Mouse (Mus musculus): ENCODE data around the gene A3galt2. TPM values are rescaled to one million over a fixed set of nuclear protein-coding genes. Genes with fewer than 3 reads are reported as not detected.

A3galt2 gene
- polyA plus RNA-seq, 1 experiment from 2014 or later: 0.15 TPM

- Histone ChIP-seq H3K4me3 (no peak overlapping the region), H3K9ac (no peak overlapping the region), H3K4me1 (peaks cover 11% of the 10 kb centered on the region; the same call in 1 of the 2 replicates), H3K9me3 (peaks cover 5% of the 10 kb centered on the region), H3K36me3 (peaks cover 15% of the 10 kb centered on the region), H3K27ac (no peak overlapping the region), H3K27me3 (no peaks in the 10 kb centered on the region), H3K4me2 (replicated peaks) (no peak overlapping the region)
- ATAC-seq (ENCODE audit: low FRiP score, low read depth): no peak
- WGBS: 73% methylated on average over 13 of the region's 13 CpGs
These were observed 13.0 kb downstream of the A3galt2 start for GRCm38 (mm10) chr4:128768120-128768519.

- Histone ChIP-seq H3K27ac (no peak overlapping the region), H3K4me2 (replicated peaks) (no peak overlapping the region), H3K27me3 (no peaks in the 10 kb centered on the region), H3K9ac (no peak overlapping the region), H3K4me3 (no peak overlapping the region), H3K4me1 (peaks cover 11% of the 10 kb centered on the region; the same call in 1 of the 2 replicates), H3K9me3 (no peaks in the 10 kb centered on the region), H3K36me3 (peaks cover 31% of the 10 kb centered on the region)
- 84% methylated on average over 13 of the region's 13 CpGs for WGBS
- ATAC-seq (ENCODE audit: low FRiP score, low read depth): no peak
These were observed 14.6 kb downstream of the A3galt2 start for GRCm38 (mm10) chr4:128769569-128770355.

GRCm38 (mm10) chr4:128770698-128771097, 15.5 kb downstream of the A3galt2 start:
- no peaks in the 10 kb centered on the region for H3K9me3 ChIP-seq
- peaks cover 40% of the 10 kb centered on the region for H3K36me3 ChIP-seq
- no peak overlapping the region for H3K9ac ChIP-seq
- H3K4me1 ChIP-seq: peaks cover 11% of the 10 kb centered on the region; the same call in 1 of the 2 replicates
- H3K27ac ChIP-seq: no peak overlapping the region
- H3K4me3 ChIP-seq: no peak overlapping the region
- ATAC-seq (ENCODE audit: low FRiP score, low read depth): peak; percentile 59; the same call in 1 of the 2 replicates
- H3K4me2 ChIP-seq (replicated peaks): no peak overlapping the region
- WGBS: 66% methylated on average over 5 of the region's 5 CpGs
- no peaks in the 10 kb centered on the region for H3K27me3 ChIP-seq

GRCm38 (mm10) chr4:128773820-128774219, 18.7 kb downstream of the A3galt2 start:
- H3K27ac ChIP-seq: no peak overlapping the region
- ATAC-seq (ENCODE audit: low FRiP score, low read depth): no peak
- H3K36me3 ChIP-seq: peaks cover 71% of the 10 kb centered on the region
- H3K4me2 ChIP-seq (replicated peaks): no peak overlapping the region
- H3K9ac ChIP-seq: no peak overlapping the region
- no peak overlapping the region for H3K4me3 ChIP-seq
- H3K27me3 ChIP-seq: no peaks in the 10 kb centered on the region
- H3K9me3 ChIP-seq: no peaks in the 10 kb centered on the region
- WGBS: 85% methylated on average over 11 of the region's 11 CpGs
- H3K4me1 ChIP-seq: peaks cover 10% of the 10 kb centered on the region; the same call in 1 of the 2 replicates

- ATAC-seq (ENCODE audit: low FRiP score, low read depth): no peak
- H3K4me3 ChIP-seq: no peak overlapping the region
These were observed 19.3 kb downstream of the A3galt2 start for GRCm38 (mm10) chr4:128774467-128774866.

GRCm38 (mm10) chr4:128776568-128777289, 21.6 kb downstream of the A3galt2 start:
- ATAC-seq (ENCODE audit: low FRiP score, low read depth): peak; percentile 54
- Histone ChIP-seq H3K4me3 (no peak overlapping the region), H3K9me3 (no peaks in the 10 kb centered on the region), H3K4me1 (0 out of 2 replicates have a peak, but pooled peaks cover 5% of the 10 kb centered on the region), H3K27ac (no peak overlapping the region), H3K4me2 (replicated peaks) (no peak overlapping the region), H3K27me3 (no peaks in the 10 kb centered on the region), H3K36me3 (peaks cover 99% of the 10 kb centered on the region), H3K9ac (no peak overlapping the region)
- WGBS: 48% methylated on average over 20 of the region's 20 CpGs

More at GRCm38 (mm10) chr4:128774467-128774866, 19.3 kb downstream of the A3galt2 start:
- H3K36me3 ChIP-seq: peaks cover 77% of the 10 kb centered on the region
- H3K27me3 ChIP-seq: no peaks in the 10 kb centered on the region
- no peak overlapping the region for H3K9ac ChIP-seq
- no peak overlapping the region for H3K27ac ChIP-seq
- no peaks in the 10 kb centered on the region for H3K9me3 ChIP-seq
- peaks cover 9% of the 10 kb centered on the region; the same call in 1 of the 2 replicates for H3K4me1 ChIP-seq
- H3K4me2 ChIP-seq (replicated peaks): no peak overlapping the region
- 85% methylated on average over 9 of the region's 9 CpGs for WGBS

- Histone ChIP-seq H3K4me3 (no peak overlapping the region), H3K27me3 (no peaks in the 10 kb centered on the region), H3K27ac (no peak overlapping the region), H3K36me3 (peaks cover 99% of the 10 kb centered on the region), H3K9me3 (no peaks in the 10 kb centered on the region), H3K4me2 (replicated peaks) (no peak overlapping the region), H3K4me1 (0 out of 2 replicates have a peak, but pooled peaks cover 5% of the 10 kb centered on the region), H3K9ac (no peak overlapping the region)
- 85% methylated on average over 11 of the region's 11 CpGs for WGBS
- ATAC-seq (ENCODE audit: low FRiP score, low read depth): no peak
These were observed 22.4 kb downstream of the A3galt2 start for GRCm38 (mm10) chr4:128777593-128777992.

GRCm38 (mm10) chr4:128782037-128782436, 26.9 kb downstream of the A3galt2 start:
- Histone ChIP-seq H3K4me1 (0 out of 2 replicates have a peak, but pooled peaks cover 3% of the 10 kb centered on the region), H3K4me3 (no peak overlapping the region), H3K36me3 (peaks cover 100% of the 10 kb centered on the region), H3K4me2 (replicated peaks) (no peak overlapping the region), H3K9me3 (no peaks in the 10 kb centered on the region), H3K9ac (no peak overlapping the region), H3K27ac (no peak overlapping the region), H3K27me3 (no peaks in the 10 kb centered on the region)
- WGBS: 90% methylated on average over 7 of the region's 7 CpGs
- no peak for ATAC-seq (ENCODE audit: low FRiP score, low read depth)

- Histone ChIP-seq H3K4me2 (replicated peaks) (no peak overlapping the region), H3K4me1 (no peaks in the 10 kb centered on the region), H3K9ac (no peak overlapping the region), H3K27ac (no peak overlapping the region), H3K4me3 (no peak overlapping the region), H3K36me3 (peaks cover 100% of the 10 kb centered on the region), H3K27me3 (no peaks in the 10 kb centered on the region), H3K9me3 (no peaks in the 10 kb centered on the region)
- 68% methylated on average over 4 of the region's 4 CpGs for WGBS
- ATAC-seq (ENCODE audit: low FRiP score, low read depth): no peak
These were observed 27.5 kb downstream of the A3galt2 start for GRCm38 (mm10) chr4:128782645-128783044.

GRCm38 (mm10) chr4:128784950-128785631, 29.9 kb downstream of the A3galt2 start:
- Histone ChIP-seq H3K9me3 (no peaks in the 10 kb centered on the region), H3K27me3 (no peaks in the 10 kb centered on the region), H3K4me2 (replicated peaks) (no peak overlapping the region), H3K27ac (no peak overlapping the region), H3K4me1 (peaks cover 8% of the 10 kb centered on the region; the same call in 1 of the 2 replicates), H3K36me3 (peaks cover 95% of the 10 kb centered on the region), H3K4me3 (no peak overlapping the region), H3K9ac (no peak overlapping the region)
- no peak for ATAC-seq (ENCODE audit: low FRiP score, low read depth)
- 90% methylated on average over 15 of the region's 15 CpGs for WGBS

- Histone ChIP-seq H3K4me3 (no peak overlapping the region), H3K9ac (no peak overlapping the region), H3K36me3 (peaks cover 93% of the 10 kb centered on the region), H3K4me1 (peaks cover 16% of the 10 kb centered on the region; the same call in 1 of the 2 replicates), H3K27me3 (no peaks in the 10 kb centered on the region), H3K4me2 (replicated peaks) (no peak overlapping the region), H3K9me3 (no peaks in the 10 kb centered on the region), H3K27ac (no peak overlapping the region)
- WGBS: 92% methylated on average over 11 of the region's 11 CpGs
- ATAC-seq (ENCODE audit: low FRiP score, low read depth): no peak
These were observed 30.9 kb downstream of the A3galt2 start for GRCm38 (mm10) chr4:128785921-128786654.
